Mouse (Mus musculus) brain, embryonic 14.5 days (tissue): Measurements from ENCODE around the gene Tubgcp5. TPM values are rescaled to one million over a fixed set of nuclear protein-coding genes. Genes with fewer than 3 reads are reported as not detected.
"Not testable (repeated sequence)": the region's sequence is repeated elsewhere in the genome, so short reads cannot be mapped to it uniquely, and the experiment has no call there.

Experiments used
- DNase-seq: peaks from one replicate; pipeline ENCODE4 v3.0.0-alpha.2; 2011; ENCODE audit warnings: low read depth
- CTCF ChIP-seq: fragments of 200-500 bp; IDR thresholded peaks from 2 replicates; pipeline ENCODE4 v1.5.1; 2012; ENCODE audit warnings: inconsistent platforms, mild to moderate bottlenecking, moderate library complexity, borderline replicate concordance; ENCODE audit not compliant: insufficient read depth, insufficient read length; ENCODE audit errors: extremely low read depth
- POLR2A ChIP-seq: fragments of 200-500 bp; IDR thresholded peaks from 2 replicates; pipeline ENCODE4 v1.6.1; 2012; ENCODE audit warnings: mild to moderate bottlenecking, inconsistent platforms, borderline replicate concordance; ENCODE audit not compliant: poor library complexity, insufficient read depth, insufficient read length, severe bottlenecking; ENCODE audit errors: extremely low read depth
- polyA plus RNA-seq: library from polyadenylated mRNA; depleted of rRNA; stranded (reverse); fragments of >200 nt; gene quantifications from 2 replicates; pipeline ENCODE4 v1.2.3, GENCODE M21; 2012; rRNA removed

Tubgcp5 gene
- 22.4 and 23.0 TPM in 2 replicates for polyA plus RNA-seq

DNA sequence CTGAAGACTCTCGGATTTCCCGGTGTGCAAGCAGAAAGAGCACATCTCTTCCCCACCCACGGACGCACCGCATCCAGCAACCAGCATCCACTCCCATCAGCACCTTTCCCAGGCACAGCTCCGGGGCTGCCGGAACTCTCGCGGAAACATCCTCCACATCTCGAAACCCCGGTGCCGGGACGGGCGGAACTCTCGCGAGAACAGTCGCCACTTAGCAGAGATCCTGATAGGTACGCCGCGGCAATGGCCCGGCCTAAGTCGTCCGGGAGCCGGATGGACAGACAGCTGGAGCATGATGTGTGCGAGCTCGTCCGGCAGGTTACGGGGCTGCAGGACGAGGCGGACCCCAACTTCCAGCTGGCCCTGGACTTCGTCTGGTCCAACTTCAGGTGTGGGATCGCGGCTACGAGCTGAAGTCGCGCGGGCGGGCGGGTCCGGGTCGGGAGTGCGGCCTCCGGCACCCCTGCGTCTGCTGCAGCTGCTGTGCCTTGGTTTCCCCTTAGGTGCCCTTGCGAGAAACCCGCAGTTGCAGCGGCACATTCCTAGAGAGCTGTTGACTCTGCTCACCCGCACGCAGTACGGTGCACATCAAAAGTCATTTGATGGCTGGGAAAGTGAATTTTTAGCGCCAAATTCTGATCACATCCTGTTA lies at the start of gene Tubgcp5:
Gene Tubgcp5, plus strand, starts transcription at position 203 of the 652 bp plus-strand sequence.
- TF ChIP-seq POLR2A (peak; percentile 95; the same call in 1 of the 2 replicates), CTCF (no peak)
- peak; percentile 99 for DNase-seq

DNA sequence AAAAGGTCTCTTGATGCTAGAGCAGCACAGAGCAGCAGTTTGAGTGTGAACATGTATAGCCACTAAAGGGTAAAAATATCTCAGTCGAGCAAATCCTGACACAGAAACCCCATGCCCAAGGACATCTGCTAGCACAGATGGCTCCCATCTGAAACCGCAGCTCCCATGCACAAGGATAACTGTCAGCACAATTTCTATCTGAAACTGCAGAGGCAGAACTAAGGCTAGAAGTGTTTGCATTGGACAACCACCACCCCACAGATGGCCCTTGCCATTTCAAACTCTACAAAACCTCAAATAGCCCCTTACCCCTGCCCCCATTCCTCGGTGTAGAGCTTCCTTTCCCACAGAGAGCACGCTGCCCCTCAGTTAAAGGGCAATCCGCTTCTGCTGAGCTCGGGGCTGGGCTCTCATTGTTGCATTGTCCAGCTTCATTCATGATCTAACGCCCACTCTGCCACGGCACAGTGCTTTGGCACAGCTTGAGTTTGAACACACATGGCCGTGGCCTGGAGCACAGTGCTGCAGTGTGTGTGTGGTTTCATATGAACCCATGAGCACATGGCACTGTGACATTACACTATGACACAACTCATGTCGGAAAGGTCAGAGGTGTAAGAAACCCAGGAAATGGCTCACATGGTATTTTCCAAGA lies 49.3 kb upstream of the Tubgcp5 start:
- no peak for TF ChIP-seq CTCF
- no peak for TF ChIP-seq POLR2A
- DNase-seq = peak; percentile 82

DNA sequence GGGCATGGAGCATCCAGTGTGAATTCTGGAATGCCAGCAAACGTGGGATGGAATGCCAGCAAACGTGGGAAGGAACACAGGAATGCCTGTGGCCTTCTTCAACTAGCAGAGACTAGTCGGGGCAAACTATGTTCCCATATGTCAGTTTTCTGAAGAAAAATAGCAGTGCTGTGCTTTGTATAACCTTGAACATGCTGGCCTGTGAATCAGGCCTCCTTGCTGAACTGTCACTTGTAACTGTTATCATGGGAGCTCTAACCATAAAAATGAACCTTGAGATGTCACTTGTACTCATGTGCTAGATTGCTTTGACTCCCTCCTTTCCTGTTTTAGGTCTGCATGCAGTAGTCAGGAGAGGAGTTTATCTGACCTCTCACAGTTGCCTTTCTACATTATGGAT lies 43.1 kb upstream of the Tubgcp5 start:
- TF ChIP-seq CTCF = no peak
- TF ChIP-seq POLR2A = no peak
- DNase-seq = no peak

DNA sequence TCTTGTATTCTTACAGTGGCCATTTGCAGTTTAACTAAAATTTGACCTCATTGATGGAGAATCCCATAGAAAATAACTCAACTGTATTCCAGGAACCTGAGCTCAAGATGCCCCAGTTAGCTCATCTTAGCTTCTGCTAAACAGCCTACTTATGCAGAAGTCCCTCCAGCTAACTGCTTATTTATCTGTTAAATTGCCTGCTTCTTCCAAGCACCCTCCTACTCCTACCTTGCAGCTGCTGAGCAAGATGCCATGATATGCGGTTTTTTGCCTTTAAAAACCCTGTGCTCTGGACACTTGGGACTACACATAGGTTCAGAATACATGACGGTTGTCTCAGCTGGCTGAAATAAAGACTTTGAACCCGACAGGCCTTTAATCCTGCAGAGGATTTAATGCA lies 34.6 kb upstream of the Tubgcp5 start:
- TF ChIP-seq CTCF (no peak), POLR2A (no peak)
- no peak for DNase-seq

DNA sequence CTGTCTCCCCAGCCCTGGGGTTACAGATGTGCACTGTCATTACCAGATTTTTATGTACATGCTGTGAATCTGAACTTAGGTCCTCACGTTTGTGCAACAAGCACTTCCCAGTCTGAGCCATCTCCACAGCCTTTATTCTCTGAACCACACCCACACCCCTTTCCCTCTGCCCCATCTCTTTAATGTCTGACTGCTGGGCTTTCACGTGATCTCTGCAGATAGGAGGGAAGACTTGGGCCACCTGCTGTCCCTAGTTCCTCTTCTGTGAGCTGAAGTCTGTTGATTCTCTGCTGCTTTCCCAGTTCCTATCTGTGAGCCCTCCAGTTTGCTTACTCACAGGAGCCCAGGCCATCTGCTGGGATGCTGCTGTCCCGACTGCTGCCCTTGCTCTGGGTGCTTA lies 26.0 kb upstream of the Tubgcp5 start, which contains the start of gene Siglech:
Gene Siglech, plus strand, starts transcription at position 253 of the 400 bp plus-strand sequence.
- no peak for TF ChIP-seq POLR2A
- no peak for TF ChIP-seq CTCF
- DNase-seq = no peak

DNA sequence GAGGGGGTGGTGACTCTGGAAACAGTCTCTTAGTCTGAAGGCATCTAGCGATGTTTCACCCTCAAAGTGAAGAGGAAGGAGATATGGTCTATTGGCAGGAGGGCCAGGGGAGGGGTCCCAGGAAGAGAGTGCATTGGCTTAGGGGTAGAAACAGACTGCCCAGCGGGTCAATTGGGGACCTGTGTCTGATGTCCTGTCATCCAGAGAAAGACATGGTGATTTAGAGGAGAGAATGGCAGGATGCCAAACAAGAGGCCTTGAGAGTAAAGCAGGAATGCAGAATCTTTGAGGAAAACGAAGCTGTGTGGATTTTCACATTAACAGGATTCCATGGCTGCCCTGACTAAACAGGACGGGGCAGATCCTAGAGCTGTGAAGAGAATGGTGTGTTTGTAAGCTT lies 13.9 kb upstream of the Tubgcp5 start:
- peak; percentile 9 for DNase-seq
- TF ChIP-seq CTCF (no peak), POLR2A (no peak)

DNA sequence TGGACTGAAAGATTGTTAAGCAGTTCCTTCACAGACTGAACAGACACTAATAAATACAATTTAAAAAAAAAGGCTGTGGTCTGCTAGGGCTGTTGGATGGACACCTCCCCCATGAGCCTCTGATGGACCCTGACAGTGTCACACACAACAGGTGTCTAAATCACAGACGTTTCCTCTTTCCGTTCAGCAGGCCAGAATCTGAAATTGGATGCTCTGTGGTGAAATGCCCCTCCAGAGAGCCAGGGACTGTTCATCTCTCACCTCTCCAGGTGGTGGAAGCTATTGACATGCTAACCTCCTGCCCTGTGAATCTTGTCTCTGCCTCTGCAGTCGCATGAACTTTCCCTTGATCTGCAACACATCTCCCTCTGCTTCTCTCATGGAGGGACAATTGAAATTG lies 11.5 kb upstream of the Tubgcp5 start:
- TF ChIP-seq CTCF (no peak), POLR2A (no peak)
- no peak for DNase-seq

DNA sequence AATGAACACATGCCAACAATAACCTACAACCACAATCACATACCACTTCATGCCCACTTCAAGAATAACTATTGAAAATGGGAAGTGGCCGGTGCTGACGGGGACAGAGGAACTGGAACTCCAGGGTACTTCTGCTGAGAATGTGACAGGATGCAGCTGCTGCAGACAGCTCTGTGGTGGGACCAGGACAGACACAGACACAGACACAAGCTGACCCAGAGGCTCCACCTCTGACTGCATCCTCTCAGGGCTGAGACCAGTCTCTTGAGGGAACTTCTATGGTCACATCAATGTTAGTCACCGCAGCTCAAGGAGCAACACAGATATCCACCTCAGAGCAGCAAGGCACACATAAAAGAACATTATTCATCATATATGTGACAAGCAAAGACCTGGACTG lies 9.4 kb upstream of the Tubgcp5 start:
- no peak for DNase-seq
- TF ChIP-seq CTCF = no peak
- TF ChIP-seq POLR2A = no peak

DNA sequence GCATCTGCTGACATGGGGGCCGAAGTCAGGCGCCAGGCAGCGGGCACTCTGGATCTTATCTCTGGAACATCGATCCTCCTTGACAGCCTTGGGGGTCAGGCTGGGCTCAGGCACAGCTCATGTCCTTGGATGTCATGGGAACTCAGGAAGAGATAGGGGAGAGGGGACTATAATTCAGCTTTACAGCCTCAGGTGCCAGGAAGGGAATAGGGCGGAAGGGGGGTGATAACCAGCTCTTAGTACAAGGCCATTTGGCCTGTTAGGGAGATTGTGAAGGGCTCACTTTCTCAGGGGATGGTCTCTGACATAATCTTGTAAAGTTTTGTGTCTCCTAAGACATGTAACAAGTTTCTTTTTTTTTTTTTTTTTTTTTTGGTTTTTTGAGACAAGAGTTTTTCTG lies 3.4 kb upstream of the Tubgcp5 start:
- DNase-seq = not testable (repeated sequence)

DNA sequence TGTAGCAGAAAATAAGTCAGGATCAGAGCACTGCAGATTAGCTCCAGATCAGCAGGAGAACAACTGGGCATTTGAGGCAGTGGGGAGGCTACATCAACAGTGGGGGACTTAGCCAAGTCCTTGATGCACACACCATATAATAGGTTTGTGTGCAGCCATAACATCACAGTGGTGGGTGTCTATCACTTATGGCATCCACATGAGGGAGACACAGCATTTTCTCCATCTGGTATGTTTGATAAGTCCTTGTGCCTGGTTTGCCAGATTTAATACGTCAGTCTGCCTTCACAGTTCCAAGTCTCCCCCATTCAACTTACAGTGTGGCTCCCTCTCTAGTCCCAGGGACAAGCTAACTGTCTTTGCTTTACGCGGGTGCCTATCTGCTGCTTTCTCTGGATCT lies 1.7 kb upstream of the Tubgcp5 start:
- DNase-seq = peak; percentile 69
- TF ChIP-seq CTCF (no peak), POLR2A (no peak)

DNA sequence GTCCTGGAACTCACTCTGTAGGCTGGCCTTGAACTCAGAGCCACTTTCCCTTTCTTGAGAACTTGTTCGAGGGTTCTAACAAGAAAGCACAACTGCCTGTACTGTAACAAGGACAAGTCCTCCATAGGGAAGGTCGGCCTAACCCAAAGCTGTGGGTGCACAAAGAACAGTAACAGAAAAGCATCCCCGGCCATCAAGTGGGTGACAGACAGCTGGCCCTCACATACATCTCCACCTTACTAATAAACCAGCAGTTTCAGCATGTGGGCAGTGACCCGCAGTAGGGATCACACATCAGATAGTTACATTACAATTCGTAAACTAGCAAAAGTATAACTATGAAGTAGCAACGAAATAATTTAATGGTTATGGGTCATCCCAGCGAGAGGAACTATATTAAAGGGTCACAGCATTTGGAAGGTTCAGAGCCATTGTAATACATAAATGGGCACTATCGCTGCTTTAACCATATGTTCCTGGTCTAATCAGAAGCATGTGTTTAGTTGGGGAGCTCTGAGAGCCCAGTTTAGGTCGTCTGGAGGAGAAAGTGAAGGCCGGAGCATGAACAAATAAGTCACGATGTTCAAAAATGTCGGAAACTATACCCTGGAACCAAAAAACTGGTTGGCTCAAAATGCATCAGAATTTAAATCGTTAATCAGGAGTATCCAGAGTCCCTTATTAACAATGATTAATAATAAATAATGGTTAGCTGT lies 560 bp upstream of the Tubgcp5 start:
- TF ChIP-seq POLR2A (no peak), CTCF (no peak)

More for the DNA sequence above, 560 bp upstream of the Tubgcp5 start:
- DNase-seq = peak; percentile 19
